Mouse (Mus musculus) frontal cortex, postnatal 10 days (tissue): ENCODE data around the gene Rgl2.
A peak's percentile ranks its signal among the peaks of the same experiment; 100 is the strongest.

Experiments used
- DNase-seq, 2 experiments: peaks; one replicate each; pipeline ENCODE4 v3.0.0; 2022; ENCODE audit warnings: low spot score in 2 of 2, mixed read lengths in 1 of 2

Gene Rgl2

DNA sequence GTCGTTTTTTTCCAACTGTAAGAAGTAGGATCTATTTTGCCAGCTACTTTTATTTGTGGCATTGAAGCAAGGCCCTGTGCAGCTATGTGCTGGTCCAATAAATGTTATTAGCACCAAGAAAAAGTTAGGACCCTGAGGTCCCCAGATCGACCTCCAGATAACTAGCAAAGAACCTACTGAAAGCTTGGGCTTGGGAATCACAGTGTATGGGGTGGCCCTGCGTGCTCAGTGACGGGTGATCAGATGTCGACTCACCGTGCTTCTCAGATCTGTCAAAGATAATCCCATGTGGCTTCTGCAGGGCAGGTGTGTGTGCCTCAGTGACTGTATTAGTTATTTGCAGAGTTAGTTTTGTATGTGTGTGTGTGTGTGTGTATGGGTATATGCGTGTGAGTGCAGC lies 8.0 kb upstream of the Rgl2 start:
- DNase-seq, result no peak

GRCm38 (mm10) chr17:33924577-33925283 lies 4.6 kb upstream of the Rgl2 start:
- DNase-seq, result no peak

DNA sequence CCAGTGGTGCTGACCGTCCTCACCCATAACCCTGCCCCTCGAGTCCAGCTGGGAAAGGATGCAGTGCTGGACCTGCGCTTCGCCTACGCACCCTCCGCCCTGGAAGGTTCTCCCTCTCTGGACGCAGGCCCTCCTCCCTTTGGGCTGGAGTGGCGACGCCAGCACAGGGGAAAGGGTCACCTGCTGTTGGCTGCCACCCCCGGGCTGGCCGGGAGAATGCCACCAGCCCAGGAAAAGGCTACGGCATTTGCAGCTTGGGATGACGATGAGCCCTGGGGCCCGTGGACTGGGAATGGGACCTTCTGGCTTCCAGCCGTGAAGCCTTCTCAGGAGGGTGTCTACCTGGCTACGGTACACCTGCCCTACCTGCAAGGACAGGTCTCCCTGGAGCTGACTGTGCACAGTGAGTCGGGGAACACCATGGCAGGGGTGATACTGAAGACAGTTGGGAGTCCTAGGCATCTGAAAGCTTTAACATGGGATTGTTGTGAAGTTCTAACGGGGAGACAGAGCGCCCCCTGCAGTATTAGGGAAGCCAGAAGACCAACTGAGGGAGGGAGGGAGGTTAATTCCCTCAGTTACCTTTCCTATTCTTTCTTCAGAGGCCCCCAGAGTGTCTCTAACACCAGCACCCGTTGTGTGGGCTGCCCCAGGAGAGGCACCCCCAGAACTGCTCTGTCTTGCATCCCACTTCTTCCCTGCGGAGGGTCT lies 3.8 kb upstream of the Rgl2 start:
- DNase-seq, result no peak

DNA sequence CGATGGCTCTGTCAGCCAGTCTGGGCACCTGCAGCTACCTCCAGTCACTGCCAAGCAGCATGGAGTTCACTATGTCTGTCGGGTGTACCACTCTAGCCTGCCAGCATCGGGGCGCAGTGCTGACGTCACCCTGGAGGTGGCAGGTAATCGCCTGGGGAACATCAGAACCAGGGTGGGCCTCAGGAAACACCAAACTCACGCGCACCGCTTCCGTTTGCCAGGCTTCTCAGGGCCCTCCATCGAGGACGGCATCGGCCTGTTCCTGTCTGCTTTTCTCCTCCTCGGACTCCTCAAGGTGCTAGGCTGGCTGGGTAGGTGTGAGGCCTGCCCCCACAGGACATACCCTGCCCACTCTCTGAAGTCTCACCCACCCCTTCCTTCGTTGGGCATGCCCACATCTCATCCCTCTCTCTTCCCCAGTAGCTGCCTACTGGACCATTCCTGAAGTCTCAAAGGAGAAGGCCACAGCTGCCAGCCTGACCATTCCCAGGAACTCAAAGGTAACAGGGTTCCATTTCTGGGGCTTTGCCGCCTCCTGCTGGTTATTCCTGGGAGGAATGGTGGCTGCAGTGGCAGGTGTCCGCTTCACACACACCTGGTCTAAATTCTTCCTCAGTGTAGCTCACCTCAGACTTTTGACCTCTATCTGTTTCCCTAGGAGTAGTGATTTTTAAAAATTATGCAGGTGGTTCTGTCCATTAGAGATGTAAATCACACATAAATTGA lies 3.0 kb upstream of the Rgl2 start:
- no peak for DNase-seq

DNA sequence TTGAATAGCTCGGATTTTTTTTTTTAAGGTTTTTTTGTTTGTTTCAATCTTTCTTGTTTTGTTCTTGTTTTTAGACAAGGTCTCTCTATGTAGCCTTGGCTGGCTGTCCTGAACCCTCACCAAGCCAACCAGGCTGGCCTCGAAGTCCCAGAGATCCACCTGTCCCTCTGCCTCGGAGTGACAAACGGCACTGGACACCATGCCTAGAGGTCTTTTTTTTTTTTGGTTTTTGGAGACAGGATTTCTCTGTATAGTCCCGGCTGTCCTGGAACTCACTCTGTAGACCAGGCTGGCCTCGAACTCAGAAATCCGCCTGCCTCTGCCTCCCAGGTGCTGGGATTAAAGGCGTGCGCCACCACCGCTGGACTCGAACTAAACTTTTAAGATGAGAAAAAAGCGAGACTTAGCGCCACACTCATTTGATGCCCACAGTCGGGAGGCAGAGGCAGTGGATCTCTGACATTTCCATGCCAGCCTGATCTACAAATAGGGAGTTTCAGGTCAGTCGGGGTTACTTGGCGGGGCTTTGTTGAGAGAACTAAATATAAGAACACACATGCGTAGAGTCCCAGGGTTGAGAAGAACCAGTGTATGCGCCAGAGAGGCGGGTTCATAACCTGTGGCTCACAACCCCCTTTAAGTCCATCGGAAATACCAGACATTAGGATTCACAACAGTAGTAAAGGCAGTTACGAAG lies 944 bp upstream of the Rgl2 start:
- DNase-seq, result no peak

- DNase-seq, result peak in 1 of 2 experiments; percentile 62
Observed at GRCm38 (mm10) chr17:33930280-33931158, 1.2 kb downstream of the Rgl2 start.

DNA sequence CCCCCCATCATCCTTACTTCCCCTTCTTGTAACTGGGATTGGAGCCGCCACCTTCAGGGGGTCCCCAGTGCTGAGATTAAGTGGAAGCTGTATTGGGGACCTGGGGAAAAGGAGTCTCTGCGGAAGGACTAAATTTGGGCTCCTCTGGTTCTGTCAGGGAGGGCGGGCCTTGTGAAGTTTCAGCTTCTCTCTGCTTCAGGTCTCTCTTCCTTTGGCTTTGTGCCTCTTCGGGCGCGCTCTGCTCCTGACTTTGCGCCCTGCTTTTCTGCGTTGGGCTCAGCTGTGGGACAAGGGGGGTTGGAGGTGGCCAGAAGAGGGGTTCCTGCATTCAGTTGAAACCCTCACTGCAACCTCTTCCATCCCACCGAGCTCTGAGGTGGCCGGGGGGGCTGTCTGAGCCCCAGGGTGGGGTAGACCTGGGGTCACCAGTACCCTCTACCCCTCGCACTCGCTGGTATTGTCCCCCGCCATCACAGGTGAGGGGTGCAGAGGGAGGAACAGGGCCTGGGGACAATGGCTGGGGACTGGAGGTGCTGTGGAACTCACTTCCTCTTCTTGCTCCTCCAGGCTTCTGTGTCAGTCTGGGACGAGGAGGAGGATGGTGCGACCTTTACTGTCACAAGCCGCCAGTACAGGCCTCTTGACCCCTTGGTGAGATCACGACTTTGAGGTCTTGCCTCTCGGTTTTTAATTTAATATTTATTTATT lies 2.0 kb downstream of the Rgl2 start:
- no peak for DNase-seq

DNA sequence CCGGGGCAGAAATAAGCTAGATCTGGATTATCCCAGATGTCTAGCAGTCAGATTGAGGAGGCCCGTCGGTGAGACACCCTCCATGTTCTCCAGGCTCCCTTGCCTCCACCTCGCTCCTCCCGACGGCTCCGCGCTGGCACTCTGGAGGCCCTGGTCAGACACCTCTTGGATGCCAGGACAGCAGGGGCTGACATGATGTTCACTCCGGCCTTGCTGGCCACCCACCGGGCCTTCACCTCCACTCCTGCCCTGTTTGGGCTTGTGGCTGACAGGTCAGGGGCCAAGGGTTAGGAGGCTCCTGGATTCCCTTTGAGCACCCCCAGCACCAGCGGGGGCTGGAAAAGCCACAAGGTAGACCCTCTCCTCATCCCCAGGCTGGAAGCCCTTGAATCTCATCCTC lies 2.6 kb downstream of the Rgl2 start:
- DNase-seq, result peak in 1 of 2 experiments; percentile 13

DNA sequence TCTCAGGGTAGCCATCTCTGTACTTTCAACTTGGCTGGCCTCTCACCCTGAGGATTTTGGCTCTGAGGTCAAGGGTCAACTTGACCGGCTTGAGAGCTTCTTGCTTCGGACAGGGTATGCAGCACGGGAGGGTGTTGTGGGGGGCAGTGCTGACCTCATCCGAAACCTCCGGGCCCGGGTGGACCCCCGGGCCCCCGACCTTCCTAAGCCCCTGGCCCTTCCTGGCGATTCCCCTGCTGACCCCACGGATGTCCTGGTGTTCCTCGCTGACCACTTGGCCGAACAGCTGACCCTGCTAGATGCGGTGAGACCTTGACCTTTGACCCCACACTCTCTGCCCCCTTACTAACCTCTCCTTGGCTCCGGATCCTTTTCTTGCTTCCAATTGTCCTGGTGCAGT lies 3.1 kb downstream of the Rgl2 start:
- DNase-seq, result no peak

DNA sequence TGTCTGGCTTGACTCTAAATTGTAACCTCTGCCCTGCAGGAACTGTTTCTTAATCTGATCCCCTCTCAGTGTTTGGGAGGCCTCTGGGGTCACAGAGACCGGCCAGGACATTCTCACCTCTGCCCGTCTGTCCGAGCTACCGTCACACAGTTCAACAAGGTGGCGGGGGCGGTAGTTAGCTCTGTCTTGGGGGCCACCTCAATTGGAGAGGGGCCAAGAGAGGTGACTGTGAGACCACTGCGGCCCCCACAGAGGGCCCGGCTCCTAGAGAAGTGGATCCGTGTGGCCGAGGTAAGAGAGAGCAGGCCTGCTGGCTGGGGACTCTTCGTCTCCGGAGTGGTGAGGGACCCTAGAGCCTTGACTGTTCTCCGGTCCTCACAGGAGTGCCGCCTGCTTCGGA lies 3.6 kb downstream of the Rgl2 start:
- no peak for DNase-seq

DNA sequence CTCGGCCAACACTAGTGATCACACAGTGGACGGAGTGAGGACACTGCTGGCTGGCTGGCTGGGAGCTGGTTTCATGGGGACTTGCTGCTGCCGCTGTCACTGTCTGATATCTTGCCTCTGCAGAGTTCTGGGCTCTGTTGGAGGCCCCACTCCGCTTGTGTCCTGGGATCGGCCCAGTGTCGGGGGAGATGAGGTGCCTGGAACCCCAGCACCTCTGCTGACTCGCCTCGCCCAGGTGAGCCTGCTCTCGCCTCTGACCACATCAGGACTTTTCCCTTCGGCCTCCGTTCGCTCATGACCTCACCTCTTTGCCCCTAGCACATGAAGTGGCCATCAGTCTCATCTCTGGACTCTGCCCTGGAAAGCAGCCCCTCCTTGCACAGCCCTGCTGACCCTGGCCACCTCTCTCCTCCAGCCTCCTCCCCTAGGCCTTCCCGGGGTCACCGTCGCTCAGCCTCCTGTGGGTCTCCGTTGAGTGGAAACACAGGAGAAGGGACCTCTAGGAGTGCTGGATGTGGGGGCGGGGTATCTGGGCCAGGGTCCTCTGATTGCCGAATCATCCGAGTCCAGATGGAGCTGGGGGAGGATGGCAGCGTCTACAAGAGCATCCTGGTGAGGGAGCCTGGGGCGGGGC lies 6.2 kb downstream of the Rgl2 start:
- DNase-seq, result no peak

- no peak for DNase-seq
Observed at GRCm38 (mm10) chr17:33936993-33937392, 7.7 kb downstream of the Rgl2 start.

- DNase-seq, result no peak
Observed at GRCm38 (mm10) chr17:33938783-33939182, 9.4 kb downstream of the Rgl2 start.

DNA sequence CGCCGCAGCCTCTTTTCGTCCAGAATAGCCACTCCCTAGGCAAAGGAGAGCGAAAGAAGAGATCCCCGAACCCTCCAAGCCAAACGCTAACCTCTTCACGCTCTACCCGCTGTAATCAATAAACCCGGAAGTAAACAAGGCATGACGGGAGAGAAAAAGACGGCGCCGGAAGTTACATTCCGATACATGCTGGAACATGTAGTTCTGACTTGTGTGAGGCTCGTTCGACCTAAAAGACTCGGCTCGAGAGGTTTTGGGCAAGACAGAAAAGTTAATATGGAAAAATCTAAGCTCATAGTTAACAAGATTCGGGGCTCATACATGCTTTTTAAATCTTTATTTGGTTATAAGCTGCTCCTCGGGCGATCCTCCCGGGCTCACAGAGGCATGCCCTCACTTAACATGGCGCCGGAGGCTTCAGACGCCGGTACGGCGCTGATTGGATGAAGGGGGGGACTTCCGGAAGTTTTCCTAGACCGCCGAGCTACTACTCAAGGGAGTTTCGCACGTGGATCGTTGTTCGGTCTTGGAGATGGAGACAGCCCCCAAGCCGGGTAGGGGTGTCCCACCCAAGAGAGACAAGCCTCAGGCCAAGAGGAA lies 11.0 kb downstream of the Rgl2 start, which contains the start of the genes Pfdn6 and Wdr46:
Gene Pfdn6 (minus strand): TSS at position 138 of the 600 bp plus-strand sequence.
Gene Wdr46 (plus strand): TSS at position 455 of the 600 bp plus-strand sequence.
- DNase-seq, result peak in 1 of 2 experiments; percentile 80

DNA sequence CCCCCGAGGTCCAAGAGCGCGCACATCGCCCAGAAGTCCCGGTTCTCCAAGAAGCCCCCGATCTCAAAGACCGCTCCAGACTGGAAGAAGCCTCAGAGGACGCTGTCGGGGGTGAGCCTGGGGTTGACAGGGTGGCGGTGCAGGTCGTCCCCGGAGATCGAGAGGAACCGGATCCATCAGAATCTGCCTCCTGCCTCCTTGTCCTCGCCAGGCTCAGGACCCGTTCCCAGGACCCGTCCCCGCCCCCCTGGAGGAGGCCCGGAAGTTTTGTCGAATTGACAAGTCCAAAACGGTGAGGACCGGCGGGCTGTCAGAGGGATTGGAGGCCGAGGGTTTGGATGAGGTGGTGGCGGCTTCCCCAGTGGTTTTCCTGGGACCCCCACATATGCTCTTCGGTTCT lies 11.6 kb downstream of the Rgl2 start:
- DNase-seq, result no peak

DNA sequence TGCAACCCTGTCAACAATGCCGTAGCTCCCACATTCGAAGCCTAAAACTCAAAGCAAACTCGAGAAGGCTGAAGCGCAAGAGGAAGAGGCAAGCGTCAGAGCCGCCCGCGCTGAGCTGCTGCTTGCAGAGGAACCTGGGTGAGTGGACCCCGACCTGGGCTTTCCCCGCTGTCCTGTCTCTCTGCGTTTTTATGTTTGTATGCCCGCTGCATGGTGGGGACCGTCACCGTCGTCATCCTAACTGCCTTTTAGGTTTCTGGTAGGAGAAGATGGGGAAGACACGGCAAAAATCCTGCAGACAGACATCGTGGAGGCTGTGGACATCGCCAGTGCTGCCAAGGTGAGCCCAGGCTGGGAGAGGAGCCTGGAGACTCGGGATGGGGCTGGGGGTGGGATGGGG lies 12.0 kb downstream of the Rgl2 start:
- no peak for DNase-seq

DNA sequence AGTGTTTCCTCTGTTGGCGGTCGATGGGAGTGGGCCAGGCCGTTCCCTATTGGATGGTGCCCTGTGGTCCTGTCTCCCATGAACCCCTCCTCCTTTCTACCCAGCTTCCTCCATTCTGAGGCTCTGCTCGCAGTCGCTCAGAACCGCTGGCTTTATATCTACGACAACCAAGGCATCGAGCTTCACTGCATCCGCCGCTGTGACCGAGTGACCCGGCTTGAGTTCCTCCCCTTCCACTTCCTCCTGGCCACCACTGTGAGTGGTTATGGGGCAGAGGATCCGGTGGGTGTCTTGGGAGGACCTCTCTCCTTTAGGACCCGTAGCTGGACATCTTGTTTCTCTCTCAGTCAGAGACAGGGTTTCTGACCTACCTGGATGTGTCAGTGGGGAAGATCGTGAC lies 14.1 kb downstream of the Rgl2 start:
- no peak for DNase-seq

DNA sequence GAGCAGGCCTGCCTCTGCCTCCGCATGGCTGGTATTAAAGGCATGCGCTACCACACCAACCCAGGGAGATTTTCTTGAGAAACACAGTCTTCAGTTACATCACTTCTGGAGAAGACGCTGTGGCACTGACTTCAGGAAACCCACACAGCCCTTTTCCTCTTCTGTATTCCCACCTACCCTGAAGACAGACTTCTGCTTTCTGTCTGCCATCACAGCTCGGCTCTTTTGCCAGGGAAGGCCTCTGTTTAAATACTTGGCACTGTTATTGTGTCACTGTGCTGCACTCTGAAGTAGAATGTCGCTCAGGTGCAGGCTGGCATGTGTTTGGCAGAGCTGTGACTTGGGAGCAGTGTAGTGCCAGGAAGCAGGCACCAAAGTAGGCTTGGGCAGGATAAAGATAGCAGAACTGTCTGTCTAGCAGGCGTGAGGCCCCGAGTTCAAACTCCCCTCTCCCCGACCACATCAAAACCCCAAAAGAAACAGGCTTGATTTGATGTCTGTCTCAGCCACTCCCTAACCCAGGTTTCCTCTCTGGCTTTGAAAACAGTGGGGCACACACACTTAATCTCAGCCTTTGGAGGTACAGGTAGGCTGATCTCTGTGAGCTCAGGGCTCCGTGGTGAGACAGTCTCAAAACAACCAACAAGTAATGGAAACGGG lies 18.2 kb downstream of the Rgl2 start:
- no peak for DNase-seq
